Mouse (Mus musculus) kidney, adult 2 months (tissue): ENCODE results near the gene Stard10. TPM values are rescaled to one million over a fixed set of nuclear protein-coding genes. Genes with fewer than 3 reads are reported as not detected.
A peak's percentile ranks its signal among the peaks of the same experiment; 100 is the strongest.

Experiments
- DNase-seq: peaks from one replicate; pipeline ENCODE4 v3.0.0; 2021
- H3K27ac ChIP-seq: fragments of 200-500 bp; 2 replicates; pipeline ENCODE4 v1.5.1; 2012; ENCODE audit warnings: low read depth, low read length, control low read depth, inconsistent platforms; ENCODE audit not compliant: insufficient read depth
- H3K27me3 ChIP-seq: fragments of 200-500 bp; replicated peaks from 2 replicates; pipeline ENCODE4 v1.6.1; 2012; ENCODE audit warnings: mild to moderate bottlenecking, moderate library complexity, low read length, inconsistent platforms; ENCODE audit not compliant: control insufficient read depth, insufficient read depth
- H3K36me3 ChIP-seq: fragments of 200-500 bp; 2 replicates; pipeline ENCODE4 v1.6.1; 2012; ENCODE audit warnings: mild to moderate bottlenecking, moderate library complexity, low read length, inconsistent platforms; ENCODE audit not compliant: control insufficient read depth, insufficient read depth
- H3K4me1 ChIP-seq: fragments of 200-500 bp; 2 replicates; pipeline ENCODE4 v1.6.1; 2011; ENCODE audit warnings: low read length; ENCODE audit not compliant: control insufficient read depth, insufficient read depth
- H3K4me3 ChIP-seq: fragments of 200-500 bp; 2 replicates; pipeline ENCODE4 v1.5.1; 2011; ENCODE audit warnings: mild to moderate bottlenecking, low read depth, low read length, control low read depth; ENCODE audit not compliant: insufficient read depth
- CTCF ChIP-seq: fragments of 200-500 bp; conservative IDR thresholded peaks from 2 replicates; pipeline ENCODE4 v1.5.1; 2011; ENCODE audit warnings: low read depth, mild to moderate bottlenecking, control low read depth, low read length, moderate library complexity, mixed read lengths; ENCODE audit not compliant: insufficient read depth, insufficient read length
- POLR2A ChIP-seq: fragments of 200-500 bp; IDR thresholded peaks from one replicate; pipeline ENCODE4 v1.6.1; 2011; ENCODE audit warnings: low read depth, low read length, control low read depth
- WGBS: fragments of 180-500 bp; shearing (Covaris S2); methylation state at CpG from one replicate; pipeline ENCODE4 v1.1.7; 2018; 5-methylcytosine and 5-hydroxymethylcytosine counted together
- polyA plus RNA-seq: library from polyadenylated mRNA; depleted of rRNA; stranded (reverse); fragments of >200 nt; gene quantifications from 2 replicates; pipeline ENCODE4 v1.2.3, GENCODE M21; 2012

The Stard10 gene
- polyA plus RNA-seq, 1 experiment = 503 TPM

- H3K4me3 ChIP-seq = no peak overlapping the region
- H3K4me1 ChIP-seq = peaks cover 3% of the 10 kb centered on the region; the same call in 1 of the 2 replicates
- no peaks in the 10 kb centered on the region for H3K27me3 ChIP-seq
- WGBS = 84% methylated on average over 2 of the region's 2 CpGs
- no peak for DNase-seq
- TF ChIP-seq CTCF (no peak), POLR2A (no peak)
- no peak overlapping the region for H3K27ac ChIP-seq
- H3K36me3 ChIP-seq = peaks cover under 1% of the 10 kb centered on the region; the same call in 1 of the 2 replicates
These were observed 29.1 kb upstream of the Stard10 start for GRCm38 (mm10) chr7:101287820-101288219.

GRCm38 (mm10) chr7:101288436-101288835, 28.4 kb upstream of the Stard10 start:
- no peaks in the 10 kb centered on the region; the same call in 1 of the 2 replicates for H3K36me3 ChIP-seq
- H3K4me3 ChIP-seq = no peak overlapping the region
- DNase-seq = peak; percentile 67
- WGBS = 23% methylated on average over 4 of the region's 4 CpGs
- no peaks in the 10 kb centered on the region for H3K27me3 ChIP-seq
- peaks cover 3% of the 10 kb centered on the region; the same call in 1 of the 2 replicates for H3K4me1 ChIP-seq
- no peak for TF ChIP-seq POLR2A
- peak; percentile 68 for TF ChIP-seq CTCF
- no peak overlapping the region for H3K27ac ChIP-seq

GRCm38 (mm10) chr7:101290401-101290800, 26.5 kb upstream of the Stard10 start:
- no peak overlapping the region for H3K27ac ChIP-seq
- H3K4me1 ChIP-seq = peaks cover 3% of the 10 kb centered on the region; the same call in 1 of the 2 replicates
- no peaks in the 10 kb centered on the region for H3K27me3 ChIP-seq
- WGBS = 78% methylated on average over 10 of the region's 10 CpGs
- TF ChIP-seq CTCF (no peak), POLR2A (no peak)
- no peak overlapping the region for H3K4me3 ChIP-seq
- DNase-seq = no peak
- H3K36me3 ChIP-seq = no peaks in the 10 kb centered on the region

GRCm38 (mm10) chr7:101291211-101291610, 25.7 kb upstream of the Stard10 start:
- Histone ChIP-seq H3K27ac (no peak overlapping the region), H3K4me3 (no peak overlapping the region), H3K36me3 (no peaks in the 10 kb centered on the region), H3K4me1 (peaks cover 3% of the 10 kb centered on the region; the same call in 1 of the 2 replicates), H3K27me3 (no peaks in the 10 kb centered on the region)
- no peak for DNase-seq
- no peak for TF ChIP-seq POLR2A
- TF ChIP-seq CTCF = no peak
- WGBS = 91% methylated on average over 5 of the region's 5 CpGs

- no peak for TF ChIP-seq CTCF
- TF ChIP-seq POLR2A = no peak
- Histone ChIP-seq H3K4me1 (peaks cover 3% of the 10 kb centered on the region; the same call in 1 of the 2 replicates), H3K27me3 (no peaks in the 10 kb centered on the region), H3K4me3 (no peak overlapping the region), H3K36me3 (no peaks in the 10 kb centered on the region), H3K27ac (no peak overlapping the region)
- no peak for DNase-seq
- 95% methylated on average over 8 of the region's 8 CpGs for WGBS
These were observed 25.2 kb upstream of the Stard10 start for GRCm38 (mm10) chr7:101291641-101292040.

- no peak for TF ChIP-seq POLR2A
- TF ChIP-seq CTCF = no peak
- Histone ChIP-seq H3K27me3 (no peaks in the 10 kb centered on the region), H3K36me3 (no peaks in the 10 kb centered on the region), H3K27ac (no peak overlapping the region), H3K4me3 (no peak overlapping the region), H3K4me1 (peaks cover 6% of the 10 kb centered on the region; the same call in 1 of the 2 replicates)
- WGBS = 70% methylated on average over 4 of the region's 4 CpGs
- no peak for DNase-seq
These were observed 24.8 kb upstream of the Stard10 start for GRCm38 (mm10) chr7:101292086-101292485.

- Histone ChIP-seq H3K27me3 (no peaks in the 10 kb centered on the region), H3K36me3 (no peaks in the 10 kb centered on the region), H3K27ac (no peak overlapping the region), H3K4me1 (peaks cover 6% of the 10 kb centered on the region; the same call in 1 of the 2 replicates), H3K4me3 (no peak overlapping the region)
- 85% methylated on average over 1 of the region's 1 CpGs for WGBS
- TF ChIP-seq POLR2A = no peak
- DNase-seq = no peak
These were observed 24.2 kb upstream of the Stard10 start for GRCm38 (mm10) chr7:101292696-101293095.
